Mouse (Mus musculus) naive thymus-derived CD4-positive, alpha-beta T cell, adult 2 months (primary cell): Measurements from ENCODE around the gene Smok3b.
"Not testable (repeated sequence)": the region's sequence is repeated elsewhere in the genome, so short reads cannot be mapped to it uniquely, and the experiment has no call there.

ENCODE experiments used
- DNase-seq: peaks from one replicate; pipeline ENCODE4 v3.0.0-alpha.2; 2011; ENCODE audit warnings: low read depth

Gene Smok3b

DNA sequence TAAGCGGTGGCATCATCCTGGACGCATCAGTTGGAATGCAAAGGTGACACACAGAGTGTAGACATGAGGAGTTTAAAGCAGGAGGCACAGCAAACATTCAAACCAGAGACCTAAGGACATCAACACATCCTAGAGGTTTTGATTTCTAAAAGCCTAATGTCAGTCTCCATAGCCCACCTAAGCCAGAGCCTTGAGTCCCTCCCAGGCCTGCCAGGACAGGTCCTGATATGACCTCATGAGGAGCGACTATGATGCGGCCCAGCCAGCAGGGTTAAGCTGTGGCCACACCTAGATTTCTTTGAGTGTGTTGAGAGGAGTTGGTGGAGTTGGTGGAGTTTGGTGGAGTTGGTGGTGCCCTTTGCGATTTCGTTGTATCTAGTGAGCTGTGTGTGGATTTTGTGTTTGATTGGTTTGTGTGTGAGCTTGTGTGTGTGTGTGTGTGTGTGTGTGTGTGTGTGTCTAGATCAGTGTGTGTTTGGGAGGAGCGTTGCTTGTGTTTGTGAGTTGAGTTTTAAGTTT, at the start of gene Smok3b, which contains the start of gene Smok3a:
Gene Smok3b, plus strand, starts transcription at position 469 of the 519 bp plus-strand sequence.
Gene Smok3a, plus strand, starts transcription at position 301 of the 519 bp plus-strand sequence.
- not testable (repeated sequence) for DNase-seq

DNA sequence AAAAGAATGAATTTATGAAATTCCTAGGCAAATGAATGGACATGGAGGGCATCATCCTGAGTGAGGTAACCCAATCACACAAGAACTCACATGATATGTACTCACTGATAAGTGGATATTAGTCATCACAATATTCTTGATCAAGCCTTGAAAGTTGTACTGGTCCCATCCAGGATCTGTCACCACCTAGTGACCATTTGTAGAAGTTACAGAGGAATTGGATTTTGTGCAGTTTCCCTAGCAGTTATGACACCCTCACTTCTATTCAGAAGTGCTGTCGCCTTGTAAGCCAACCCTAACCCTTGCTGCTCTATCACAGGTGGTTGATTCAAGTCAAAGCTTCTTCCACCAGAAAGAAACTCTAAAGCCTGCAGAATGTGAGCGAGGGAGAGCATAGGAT, 48.1 kb upstream of the Smok3b start:
- DNase-seq = peak; percentile 7

DNA sequence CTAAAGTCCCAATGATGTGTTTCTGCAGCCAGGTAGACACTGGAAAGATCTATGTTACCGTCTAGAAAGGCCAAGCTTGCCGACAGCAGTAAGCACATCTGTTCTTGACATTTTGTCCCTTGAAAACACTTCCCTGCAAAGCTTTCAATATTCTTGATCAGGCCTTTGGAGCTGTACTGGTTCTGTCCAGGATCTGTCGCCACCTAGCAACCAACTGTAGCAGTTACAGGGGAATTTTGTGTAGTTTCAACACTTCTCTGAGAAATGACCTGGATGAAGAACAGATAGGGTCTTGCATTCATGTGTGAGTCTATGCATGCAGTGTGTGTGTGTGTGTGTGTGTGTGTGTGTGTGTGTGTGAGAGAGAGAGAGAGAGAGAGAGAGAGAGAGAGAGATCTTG, 47.5 kb upstream of the Smok3b start:
- DNase-seq = peak; percentile 2

DNA sequence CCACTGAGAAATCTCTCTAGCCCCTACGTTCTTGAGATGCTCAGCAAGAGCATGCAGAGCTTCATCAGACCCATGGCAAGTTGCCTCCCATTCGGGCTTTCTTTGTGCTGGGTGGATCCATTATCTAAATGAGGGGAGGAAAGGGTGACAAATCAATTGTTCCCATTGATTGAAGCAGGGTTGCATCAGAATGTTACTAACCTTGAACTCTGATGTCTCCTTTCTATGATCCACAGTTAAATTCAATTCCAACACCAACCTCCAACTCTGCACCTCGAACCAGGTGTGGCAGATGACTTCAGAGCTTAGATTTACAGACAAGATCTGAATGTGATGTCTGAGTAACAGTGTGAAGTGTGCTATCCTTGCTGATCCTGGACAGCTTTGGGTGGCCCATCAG, 46.5 kb upstream of the Smok3b start:
- DNase-seq = no peak

DNA sequence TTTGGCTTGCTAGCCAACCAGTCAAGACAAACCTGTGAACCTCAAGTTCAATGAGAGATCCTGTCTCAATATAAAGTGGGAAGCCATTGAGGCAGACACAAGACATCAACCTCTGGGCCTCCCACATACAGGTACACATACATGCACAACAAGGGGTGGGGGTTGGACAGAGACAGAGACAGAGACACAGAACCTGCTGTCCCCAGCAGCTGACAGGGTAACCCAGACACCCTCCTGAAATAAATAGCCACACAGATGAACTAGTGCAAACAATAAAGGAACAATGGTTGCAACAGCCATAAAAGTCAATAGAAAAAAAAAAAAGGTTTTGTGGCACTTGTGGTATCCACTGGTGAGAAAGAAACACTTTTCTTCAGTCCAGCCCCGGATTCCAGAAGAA, 45.8 kb upstream of the Smok3b start:
- no peak for DNase-seq

DNA sequence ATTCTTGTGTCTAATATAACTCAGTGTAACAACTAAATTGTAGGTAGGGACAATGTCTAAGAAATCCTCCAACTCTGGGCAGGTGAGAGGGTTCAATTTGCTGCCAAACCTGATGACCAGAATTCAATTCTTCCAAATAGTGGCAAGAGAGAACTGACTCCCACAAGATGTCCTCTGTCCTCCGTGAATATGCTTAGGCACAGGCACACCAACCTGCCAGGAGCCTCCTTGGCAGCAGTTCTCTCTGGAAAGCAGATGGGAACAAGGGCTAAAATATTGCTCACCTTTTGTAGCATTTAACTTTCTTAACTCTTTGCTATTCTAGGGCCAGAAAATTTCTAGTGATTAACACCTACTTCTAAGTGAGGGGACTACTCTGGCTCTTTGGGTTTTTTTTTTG, 43.9 kb upstream of the Smok3b start:
- DNase-seq = no peak

DNA sequence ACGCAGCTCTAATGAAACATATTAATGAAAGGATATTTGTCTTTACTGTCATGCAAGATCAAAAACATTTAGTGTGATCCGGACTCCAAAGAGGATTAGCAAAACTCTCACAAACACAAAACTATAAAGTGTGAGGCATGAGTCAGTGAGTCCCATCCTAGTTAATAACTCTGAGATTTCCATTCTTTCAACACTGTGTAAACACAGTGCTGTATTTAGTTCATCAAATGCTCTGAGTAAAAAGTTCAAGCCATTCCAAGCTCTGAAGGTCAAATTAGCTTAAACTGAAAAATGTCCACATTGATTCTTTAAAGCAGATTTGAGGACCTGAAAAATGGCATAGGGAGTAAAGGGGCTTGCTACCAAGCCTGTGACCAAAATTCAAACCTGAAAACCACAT, 42.1 kb upstream of the Smok3b start:
- DNase-seq = no peak

DNA sequence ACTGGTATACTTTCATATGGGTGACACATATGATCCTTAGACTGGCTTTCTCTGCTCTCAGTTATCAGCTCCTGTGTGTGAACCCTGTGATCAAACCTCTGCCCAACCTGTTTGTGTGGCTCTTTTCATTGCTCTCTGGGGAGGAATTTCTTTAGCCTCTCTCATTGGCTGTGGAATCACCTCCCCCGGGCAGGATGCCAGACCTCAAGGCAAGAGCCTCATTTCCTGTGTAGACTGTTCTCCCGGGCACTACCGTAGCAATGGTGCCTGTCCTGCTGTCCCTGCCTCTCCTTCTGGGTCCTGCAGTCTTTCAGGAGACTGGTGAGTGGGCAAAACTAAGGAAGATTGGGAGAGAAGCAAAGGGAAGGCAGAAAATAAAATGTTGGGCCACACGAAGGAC, 39.9 kb upstream of the Smok3b start, which contains the start of gene Azgp1:
Gene Azgp1, plus strand, starts transcription at position 221 of the 400 bp plus-strand sequence.
- DNase-seq = no peak

DNA sequence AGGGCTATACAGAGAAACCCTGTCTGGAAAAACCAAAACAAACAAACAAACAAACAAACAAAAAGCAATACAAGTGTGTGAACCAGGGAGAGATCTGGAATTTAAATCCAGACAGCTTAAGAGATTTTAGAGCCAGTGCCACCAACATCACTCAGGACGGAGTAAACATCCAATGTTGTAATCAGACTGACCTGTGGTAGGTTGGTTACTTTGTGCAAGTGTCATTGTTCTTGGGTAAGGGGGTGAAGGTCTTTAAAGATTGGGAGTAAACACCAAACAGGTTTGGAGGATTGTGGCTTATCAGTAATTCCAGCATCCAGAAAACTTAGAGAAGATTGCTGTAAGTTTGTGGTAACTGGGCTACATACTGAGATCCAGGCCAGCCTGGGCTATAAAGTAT, 34.9 kb upstream of the Smok3b start:
- DNase-seq = no peak

DNA sequence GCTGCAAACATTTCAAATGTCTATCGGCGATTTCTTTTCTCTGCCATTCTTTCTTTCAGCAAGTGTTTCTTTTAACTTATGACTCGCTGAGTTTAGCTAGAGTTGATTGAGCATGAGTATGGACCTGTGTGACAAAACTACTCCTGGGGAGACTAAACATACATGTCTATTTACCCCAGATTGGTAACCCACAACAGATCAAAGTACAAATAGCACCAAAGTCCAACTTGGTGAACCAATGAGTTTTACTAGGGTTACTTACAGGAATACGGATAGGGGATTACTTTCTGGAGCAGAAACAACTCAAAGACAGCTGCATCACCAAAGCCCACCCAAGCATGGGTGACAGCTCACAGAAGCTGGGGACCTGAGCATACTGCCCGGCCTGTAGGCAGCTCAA, 11.8 kb upstream of the Smok3b start:
- DNase-seq = no peak

DNA sequence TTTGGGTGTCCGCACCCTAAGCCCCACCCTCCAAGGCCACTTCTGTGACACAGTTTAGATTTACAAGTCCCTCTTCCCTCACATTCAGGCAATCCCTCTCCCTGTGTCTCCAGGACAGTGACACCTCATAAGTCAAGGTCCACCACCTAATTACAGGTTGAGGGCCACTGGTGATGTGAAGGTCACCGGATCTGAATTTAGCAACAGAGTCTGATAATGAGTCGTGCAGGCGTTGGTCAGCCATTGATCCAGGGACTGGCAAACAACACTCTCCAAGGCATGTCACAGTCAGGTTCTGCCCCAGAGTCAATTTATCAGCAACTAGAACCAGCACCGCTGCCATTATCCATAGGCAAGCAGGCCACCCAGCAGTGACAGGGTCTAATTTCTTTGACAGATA, 8.8 kb upstream of the Smok3b start:
- DNase-seq = no peak

DNA sequence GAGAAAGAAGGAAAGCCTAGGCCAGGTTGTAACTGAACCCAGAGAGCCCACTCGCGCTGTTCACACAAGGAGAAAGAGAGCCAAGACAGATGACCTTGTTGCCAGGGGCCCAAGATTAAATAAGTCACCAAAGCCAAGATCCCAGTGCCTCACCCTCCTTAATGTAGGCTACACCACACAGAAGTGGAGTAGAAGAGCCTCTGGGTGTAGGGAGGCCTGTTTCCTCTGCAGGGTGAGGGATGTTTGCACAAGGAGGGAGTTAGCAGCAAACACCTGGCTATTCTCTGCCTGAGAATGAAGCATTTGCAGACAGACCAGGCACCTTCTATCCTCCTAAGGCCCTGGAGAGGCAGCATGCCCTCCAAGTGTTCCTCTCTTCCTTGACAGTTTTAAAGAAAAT, 4.7 kb upstream of the Smok3b start:
- no peak for DNase-seq

DNA sequence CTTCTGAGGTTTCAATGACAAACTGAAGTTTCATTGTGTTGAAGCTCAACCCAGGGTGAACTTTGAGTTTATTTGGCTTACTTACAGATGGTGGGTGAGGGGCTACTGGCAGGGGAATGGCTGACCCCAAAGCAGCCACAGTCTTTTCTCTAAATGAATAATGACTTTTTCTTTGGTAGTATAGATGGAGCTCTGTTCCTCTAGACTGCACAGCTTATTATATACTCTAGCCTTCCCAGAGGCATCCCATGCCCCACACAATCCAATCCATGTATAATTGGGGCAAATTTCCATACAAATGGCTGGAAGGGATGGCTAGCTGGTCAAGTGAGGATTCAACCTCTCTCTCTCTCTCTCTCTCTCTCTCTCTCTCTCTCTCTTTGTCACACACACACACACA, 4.2 kb upstream of the Smok3b start:
- DNase-seq = no peak

DNA sequence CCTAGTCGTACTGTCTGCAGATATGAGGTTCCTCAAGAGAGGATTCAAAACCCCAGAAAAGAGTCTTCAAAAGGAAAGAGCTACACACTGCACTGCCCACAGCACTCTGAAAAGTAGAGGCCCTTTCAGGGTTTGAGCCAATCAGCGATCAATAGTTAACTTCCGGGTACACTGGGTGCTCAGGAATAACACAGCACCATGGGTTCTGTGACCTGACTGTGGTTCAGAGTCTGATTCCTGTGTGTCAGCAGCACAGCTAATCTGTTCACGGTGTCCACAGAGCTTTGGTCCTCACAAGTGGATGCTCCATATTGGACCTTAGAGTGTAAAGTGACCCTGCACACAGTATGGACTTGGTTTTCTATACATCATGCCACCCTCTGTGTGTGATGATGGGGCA, 1.7 kb upstream of the Smok3b start:
- not testable (repeated sequence) for DNase-seq

DNA sequence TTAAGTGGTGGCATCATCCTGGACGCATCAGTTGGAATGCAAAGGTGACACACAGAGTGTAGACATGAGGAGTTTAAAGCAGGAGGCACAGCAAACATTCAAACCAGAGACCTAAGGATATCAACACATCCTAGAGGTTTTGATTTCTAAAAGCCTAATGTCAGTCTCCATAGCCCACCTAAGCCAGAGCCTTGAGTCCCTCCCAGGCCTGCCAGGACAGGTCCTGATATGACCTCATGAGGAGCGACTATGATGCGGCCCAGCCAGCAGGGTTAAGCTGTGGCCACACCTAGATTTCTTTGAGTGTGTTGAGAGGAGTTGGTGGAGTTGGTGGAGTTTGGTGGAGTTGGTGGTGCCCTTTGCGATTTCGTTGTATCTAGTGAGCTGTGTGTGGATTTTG, 31.7 kb downstream of the Smok3b start, which contains the start of gene Smok3c:
Gene Smok3c, plus strand, starts transcription at position 301 of the 400 bp plus-strand sequence.
- not testable (repeated sequence) for DNase-seq

DNA sequence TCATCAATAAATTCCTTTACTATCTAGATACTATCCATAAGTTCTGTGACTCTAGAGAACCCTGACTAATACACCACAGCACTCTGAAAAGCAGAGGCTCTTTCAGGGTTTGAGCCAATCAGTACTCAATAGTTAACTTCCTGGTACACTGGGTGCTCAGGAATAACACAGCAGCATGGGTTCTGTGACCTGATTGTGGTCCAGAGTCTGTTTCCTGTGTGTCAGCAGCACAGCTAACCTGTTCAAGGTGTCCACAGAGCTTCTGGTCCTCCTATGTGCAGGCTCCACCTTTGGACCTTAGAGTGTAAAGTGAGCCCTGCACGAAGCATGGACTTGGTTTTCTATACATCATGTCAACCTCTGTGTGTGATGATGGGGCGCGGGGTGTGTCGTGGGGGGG, 52.6 kb downstream of the Smok3b start:
- DNase-seq = no peak

DNA sequence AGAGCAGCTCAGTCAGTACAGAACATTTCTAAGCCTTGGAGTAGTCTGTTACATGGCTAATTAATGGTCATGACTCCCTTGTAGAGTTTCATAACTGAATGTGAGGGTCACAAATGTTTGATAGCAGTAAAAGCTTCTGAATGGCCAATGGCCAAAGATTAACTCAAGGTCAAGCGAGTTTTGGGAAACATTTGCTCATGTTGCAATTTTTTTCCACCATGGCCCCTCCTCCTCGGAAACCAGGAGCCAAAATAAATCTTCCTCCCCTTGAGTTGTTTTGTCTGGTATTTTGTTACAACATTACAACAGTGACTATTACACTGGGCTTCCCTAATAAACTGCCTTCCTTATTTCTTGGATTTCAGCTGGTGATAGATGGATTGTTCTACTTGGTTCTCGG, 54.5 kb downstream of the Smok3b start:
- no peak for DNase-seq

DNA sequence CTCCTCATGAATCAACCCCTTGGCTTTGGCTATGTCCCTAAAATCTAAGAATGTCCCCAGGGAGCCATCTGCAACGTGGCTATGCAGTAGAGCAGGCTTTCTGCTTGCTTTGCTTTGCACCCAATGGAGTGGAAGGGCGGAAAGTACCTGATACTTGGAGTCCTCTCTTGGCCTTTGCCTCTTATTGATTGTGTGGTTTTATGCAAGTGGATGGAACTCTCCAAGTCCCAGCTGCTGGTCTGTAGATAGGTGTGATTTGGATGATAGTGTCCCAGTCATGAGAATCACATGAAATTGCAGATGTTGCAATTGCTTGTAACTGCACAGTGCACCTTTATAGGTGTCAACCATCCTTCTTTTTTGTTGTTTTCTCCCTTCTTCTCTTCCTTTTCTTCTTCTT, 54.9 kb downstream of the Smok3b start:
- no peak for DNase-seq

DNA sequence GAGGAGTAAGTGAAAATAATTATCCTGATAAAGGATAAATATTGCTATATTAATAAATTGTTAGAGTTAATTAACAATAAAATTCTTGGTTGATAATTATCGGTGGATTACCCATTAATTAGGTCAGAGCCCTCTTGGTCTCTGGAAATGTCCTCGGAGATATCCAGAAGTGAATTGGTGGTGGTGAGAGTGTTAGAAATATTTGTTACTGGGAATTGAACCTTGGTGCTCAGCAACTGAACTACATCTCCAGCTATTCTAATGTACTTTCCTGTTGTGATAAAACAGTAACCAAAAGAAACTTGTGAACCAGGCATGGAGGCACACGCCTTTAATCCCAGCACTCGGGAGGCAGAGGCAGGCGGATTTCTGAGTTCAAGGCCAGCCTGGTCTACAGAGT, 59.2 kb downstream of the Smok3b start:
- no peak for DNase-seq

DNA sequence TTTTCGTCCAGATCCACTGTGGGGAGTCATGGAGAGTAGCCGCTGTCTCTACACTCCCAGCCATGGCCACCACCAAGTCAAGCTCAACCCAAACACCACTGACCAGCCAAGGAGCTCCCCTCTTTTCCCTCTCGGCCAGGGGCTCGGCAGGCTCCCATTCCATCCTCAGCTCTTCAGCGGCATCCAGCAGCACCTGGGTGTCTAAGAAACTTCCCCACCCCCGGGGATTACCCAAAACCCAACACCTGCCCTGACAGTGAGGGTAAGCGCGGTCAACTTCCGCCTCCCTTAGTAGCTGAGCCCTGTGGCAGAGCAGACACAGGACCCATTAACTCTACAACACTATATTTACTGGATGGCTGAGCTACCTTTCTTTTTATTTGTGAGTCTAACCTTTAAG, 60.2 kb downstream of the Smok3b start:
- no peak for DNase-seq

DNA sequence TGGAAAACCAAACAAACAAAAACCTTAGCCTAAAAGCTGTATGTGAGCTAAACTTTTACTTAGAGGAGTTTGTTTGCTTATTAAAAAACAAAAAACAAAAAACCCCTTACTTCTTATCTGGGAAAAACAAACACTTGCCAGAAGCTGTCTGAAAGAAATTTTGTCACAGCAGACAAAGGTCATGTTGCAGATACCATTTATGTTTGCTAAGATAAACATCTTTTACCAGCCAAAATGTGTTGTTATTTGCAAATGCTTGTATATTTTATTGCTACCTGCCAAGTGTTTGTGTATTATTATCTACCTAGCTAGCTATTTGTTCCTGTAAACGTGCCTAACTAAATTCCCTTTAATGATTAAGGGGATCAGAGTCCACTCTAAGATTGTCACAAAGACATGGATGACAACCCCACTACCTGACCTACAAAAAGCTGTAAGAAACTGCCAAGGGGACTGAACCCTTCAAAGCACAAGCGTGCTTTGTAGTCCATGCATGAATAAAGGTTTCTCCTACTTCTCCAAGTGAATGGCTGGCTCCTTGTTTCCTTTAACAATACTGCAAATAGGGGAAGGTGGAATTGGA, 62.2 kb downstream of the Smok3b start:
- no peak for DNase-seq

DNA sequence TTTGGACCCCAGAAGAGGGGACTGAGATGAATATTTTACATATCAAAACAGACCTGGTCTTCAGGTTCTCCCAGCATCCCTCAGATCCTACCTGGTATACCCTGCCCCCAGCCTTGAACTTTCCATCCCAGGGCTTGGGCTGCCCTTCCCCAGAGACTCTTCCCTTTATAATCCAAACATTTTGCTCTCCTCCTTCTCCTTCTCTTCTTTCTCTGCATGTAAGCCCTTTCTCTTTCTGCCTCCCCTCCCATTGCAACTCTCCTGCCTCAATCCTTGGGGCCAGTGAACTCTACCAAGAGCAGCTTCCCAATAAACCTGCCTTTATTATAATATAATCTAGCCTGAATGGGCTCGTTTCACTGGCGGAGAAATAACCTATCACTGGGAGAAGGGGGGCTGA, 62.7 kb downstream of the Smok3b start:
- no peak for DNase-seq

DNA sequence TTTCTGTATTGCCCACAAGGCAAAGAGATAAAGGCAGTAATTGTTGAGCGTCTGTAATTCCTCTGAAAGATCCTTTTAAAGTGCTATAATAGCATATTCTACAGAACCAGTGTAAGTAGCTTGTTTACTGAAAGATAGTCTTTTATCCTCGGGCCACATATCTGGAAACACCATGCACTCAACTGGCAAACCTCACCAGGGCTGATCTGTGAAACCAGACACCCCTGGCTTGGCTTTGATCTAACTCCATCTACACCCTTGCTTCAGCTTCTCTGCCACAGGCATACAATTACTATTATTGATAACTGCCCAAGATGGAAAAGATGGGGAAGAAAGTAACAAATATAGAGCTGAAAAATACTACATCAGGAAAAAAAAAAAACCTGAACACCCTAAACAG, 63.3 kb downstream of the Smok3b start:
- DNase-seq = no peak

DNA sequence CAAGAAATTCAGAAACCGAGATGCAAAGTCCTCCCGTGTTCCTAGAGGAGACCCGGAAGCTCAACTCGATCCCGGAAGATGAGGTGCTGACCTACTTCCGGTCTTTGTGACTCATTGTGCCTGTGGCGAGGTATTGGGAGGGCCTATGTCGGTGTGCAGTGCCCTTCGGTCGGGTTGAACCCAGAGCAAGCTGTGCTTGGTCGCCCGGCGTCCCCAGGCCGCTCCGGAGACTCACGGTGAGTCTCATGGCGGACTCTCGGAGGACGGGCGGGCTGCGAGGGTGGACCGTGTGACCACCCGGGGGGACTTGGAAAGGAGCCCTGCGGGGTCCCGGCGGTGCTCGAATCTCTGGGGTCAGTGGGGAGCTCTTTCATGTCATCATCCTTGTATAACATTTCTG, 63.8 kb downstream of the Smok3b start, which contains the start of gene Zkscan1:
Gene Zkscan1, plus strand, starts transcription at position 89 of the 400 bp plus-strand sequence.
- peak; percentile 89 for DNase-seq
